Mouse (Mus musculus) midbrain, postnatal 0 days (tissue): Measurements from ENCODE around the gene Mad1l1. TPM values are rescaled to one million over a fixed set of nuclear protein-coding genes. Genes with fewer than 3 reads are reported as not detected.

ENCODE experiments used
- ATAC-seq: fragments of 200-750 bp; cut with Nextera tagmentation; 2 replicates; pipeline ENCODE4 v1.8.0; 2017; ENCODE audit warnings: moderate number of reproducible peaks, mild to moderate bottlenecking, moderate TSS enrichment, moderate library complexity; ENCODE audit not compliant: low FRiP score
- DNase-seq: peaks from one replicate; pipeline ENCODE4 v3.0.0-alpha.2; 2015; ENCODE audit warnings: low spot score
- H3K27ac ChIP-seq: fragments of 300-500 bp; sonication (generic); 2 replicates; pipeline ENCODE4 v1.5.1; 2014; ENCODE audit warnings: low read depth, mild to moderate bottlenecking, low read length, mixed read lengths
- H3K27me3 ChIP-seq: fragments of 300-500 bp; sonication (generic); 2 replicates; pipeline ENCODE4 v1.6.1; 2014; ENCODE audit warnings: low read length, control low read depth, mixed read lengths; ENCODE audit not compliant: insufficient read depth
- H3K36me3 ChIP-seq: fragments of 300-500 bp; sonication (generic); 2 replicates; pipeline ENCODE4 v1.6.1; 2014; ENCODE audit warnings: low read length, control low read depth, mixed read lengths; ENCODE audit not compliant: insufficient read depth
- H3K4me1 ChIP-seq: fragments of 300-500 bp; sonication (generic); 2 replicates; pipeline ENCODE4 v1.6.1; 2014; ENCODE audit warnings: mild to moderate bottlenecking, control low read depth, antibody characterized with exemption, low read length, mixed read lengths; ENCODE audit not compliant: insufficient read depth
- H3K4me2 ChIP-seq: fragments of 300-500 bp; sonication (generic); 2 replicates; pipeline ENCODE4 v1.6.1; 2014; ENCODE audit warnings: low read depth, mild to moderate bottlenecking, low read length, mixed read lengths; ENCODE audit not compliant: poor library complexity, severe bottlenecking
- H3K4me3 ChIP-seq: fragments of 300-500 bp; sonication (generic); 2 replicates; pipeline ENCODE4 v1.5.1; 2014; ENCODE audit warnings: low read depth, mild to moderate bottlenecking, low read length, moderate library complexity
- H3K9ac ChIP-seq: fragments of 300-500 bp; sonication (generic); replicated peaks from 2 replicates; pipeline ENCODE4 v1.6.1; 2014; ENCODE audit warnings: mild to moderate bottlenecking, low read length, moderate library complexity, mixed read lengths; ENCODE audit not compliant: poor library complexity, severe bottlenecking
- H3K9me3 ChIP-seq: fragments of 300-500 bp; sonication (generic); 2 replicates; pipeline ENCODE4 v1.6.1; 2016; ENCODE audit warnings: low read length, control low read depth
- CTCF ChIP-seq: IDR thresholded peaks from 2 replicates; pipeline ENCODE4 v1.5.1; 2016; ENCODE audit warnings: antibody characterized with exemption, mild to moderate bottlenecking
- WGBS: fragments of 180-500 bp; shearing (Covaris S2); extraction: QIAGEN DNeasy Blood & Tissue Kit; methylation state at CpG from one replicate; pipeline ENCODE4 v1.1.7; 2014; 5-methylcytosine and 5-hydroxymethylcytosine counted together
- polyA plus RNA-seq: library from polyadenylated mRNA; unstranded; fragments of >200 nt; fragmentation: Nextera tagmentation; extraction: Ambion mirVana; gene quantifications from 2 replicates; pipeline ENCODE4 v1.2.1, GENCODE M21; 2015
- total RNA-seq: library from RNA; depleted of rRNA; stranded (reverse); fragments of >200 nt; gene quantifications from 2 replicates; pipeline ENCODE4 v1.2.3, GENCODE M21; 2014

Mad1l1 gene
- total and polyA plus RNA-seq, 2 experiments from 2014 or later = 25.9 to 33.5 TPM

- no peak for ATAC-seq
- no peak for TF ChIP-seq CTCF
- peak; percentile 66 for DNase-seq
These were observed 33.1 kb downstream of the Mad1l1 start for GRCm38 (mm10) chr5:140288287-140288686.

GRCm38 (mm10) chr5:140284761-140285160 is 36.6 kb downstream of the Mad1l1 start:
- Histone ChIP-seq H3K4me3 (no peak overlapping the region), H3K9me3 (no peaks in the 10 kb centered on the region), H3K36me3 (peaks cover 10% of the 10 kb centered on the region), H3K4me1 (no peaks in the 10 kb centered on the region; the same call in 1 of the 2 replicates), H3K9ac (no peak overlapping the region), H3K27me3 (no peaks in the 10 kb centered on the region), H3K4me2 (no peak overlapping the region), H3K27ac (no peak overlapping the region)
- 83% methylated on average over 2 of the region's 2 CpGs for WGBS
- no peak for TF ChIP-seq CTCF
- DNase-seq (no peak), ATAC-seq (no peak)

More at GRCm38 (mm10) chr5:140288287-140288686, 33.1 kb downstream of the Mad1l1 start:
- WGBS = 67% methylated on average over 3 of the region's 3 CpGs
- H3K27ac ChIP-seq = no peak overlapping the region
- no peaks in the 10 kb centered on the region for H3K4me1 ChIP-seq
- H3K36me3 ChIP-seq = peaks cover 4% of the 10 kb centered on the region; the same call in 1 of the 2 replicates
- no peak overlapping the region for H3K4me2 ChIP-seq
- no peak overlapping the region for H3K4me3 ChIP-seq
- no peaks in the 10 kb centered on the region for H3K27me3 ChIP-seq
- H3K9ac ChIP-seq = no peak overlapping the region
- no peaks in the 10 kb centered on the region for H3K9me3 ChIP-seq

DNA sequence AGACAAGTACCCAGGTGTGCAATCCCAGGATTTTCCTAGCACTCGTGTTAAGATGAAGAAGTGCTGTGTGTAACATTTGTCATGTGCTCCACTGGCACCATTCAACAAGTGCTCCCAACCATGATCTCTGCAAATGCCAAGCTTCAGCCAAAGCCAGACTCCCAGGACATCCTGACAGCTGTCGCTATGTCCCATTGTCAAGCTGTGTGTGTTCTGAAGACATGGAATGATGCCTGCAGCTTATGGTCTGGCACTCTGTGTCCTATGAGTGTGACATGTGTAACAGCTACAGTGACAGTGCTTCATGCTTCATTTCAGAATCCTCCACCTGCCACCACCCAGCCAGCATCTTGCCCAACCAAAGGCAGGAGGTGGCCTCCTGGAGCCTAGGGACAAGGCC is 37.3 kb downstream of the Mad1l1 start:
- Histone ChIP-seq H3K4me2 (no peak overlapping the region), H3K9ac (no peak overlapping the region), H3K4me3 (no peak overlapping the region), H3K36me3 (peaks cover 7% of the 10 kb centered on the region), H3K4me1 (no peaks in the 10 kb centered on the region; the same call in 1 of the 2 replicates), H3K27me3 (no peaks in the 10 kb centered on the region), H3K27ac (no peak overlapping the region), H3K9me3 (no peaks in the 10 kb centered on the region)
- ATAC-seq (no peak), DNase-seq (peak; percentile 66)
- TF ChIP-seq CTCF = no peak
- WGBS = 93% methylated on average over 2 of the region's 2 CpGs

DNA sequence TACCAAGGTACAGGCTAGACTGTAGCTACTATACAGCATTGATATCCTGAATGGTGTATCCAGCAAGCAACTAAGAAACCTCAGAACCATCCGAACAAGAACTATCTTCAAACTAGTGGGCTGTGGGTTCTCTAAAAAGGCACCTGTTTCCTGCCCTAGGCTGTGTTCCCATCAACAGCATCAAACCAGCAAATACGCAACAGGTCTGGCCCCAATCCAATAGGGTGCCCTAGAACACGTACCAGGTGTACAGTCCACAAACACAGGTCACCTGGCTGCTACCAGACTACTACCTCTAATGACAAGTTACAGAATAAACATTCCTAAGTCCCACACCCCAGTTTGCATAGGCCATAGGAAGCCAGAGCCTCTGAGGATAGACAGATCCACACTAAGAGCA is 38.5 kb downstream of the Mad1l1 start:
- H3K9ac ChIP-seq = no peak overlapping the region
- no peak overlapping the region for H3K4me3 ChIP-seq
- no peaks in the 10 kb centered on the region for H3K27me3 ChIP-seq
- 97% methylated on average over 3 of the region's 3 CpGs for WGBS
- H3K9me3 ChIP-seq = no peaks in the 10 kb centered on the region
- H3K4me2 ChIP-seq = no peak overlapping the region
- DNase-seq (no peak), ATAC-seq (no peak)
- H3K36me3 ChIP-seq = peaks cover 6% of the 10 kb centered on the region
- H3K27ac ChIP-seq = no peak overlapping the region
- TF ChIP-seq CTCF = no peak
- H3K4me1 ChIP-seq = no peaks in the 10 kb centered on the region; the same call in 1 of the 2 replicates

- 73% methylated on average over 8 of the region's 8 CpGs for WGBS
- H3K9me3 ChIP-seq = no peaks in the 10 kb centered on the region
- H3K27ac ChIP-seq = no peak overlapping the region
- peak; percentile 81 for DNase-seq
- peaks cover 6% of the 10 kb centered on the region for H3K36me3 ChIP-seq
- ATAC-seq = no peak
- no peak overlapping the region for H3K9ac ChIP-seq
- no peaks in the 10 kb centered on the region; the same call in 1 of the 2 replicates for H3K4me1 ChIP-seq
- H3K4me2 ChIP-seq = no peak overlapping the region
- no peaks in the 10 kb centered on the region for H3K27me3 ChIP-seq
- H3K4me3 ChIP-seq = no peak overlapping the region
- no peak for TF ChIP-seq CTCF
These were observed 39.0 kb downstream of the Mad1l1 start for GRCm38 (mm10) chr5:140282376-140282775.

DNA sequence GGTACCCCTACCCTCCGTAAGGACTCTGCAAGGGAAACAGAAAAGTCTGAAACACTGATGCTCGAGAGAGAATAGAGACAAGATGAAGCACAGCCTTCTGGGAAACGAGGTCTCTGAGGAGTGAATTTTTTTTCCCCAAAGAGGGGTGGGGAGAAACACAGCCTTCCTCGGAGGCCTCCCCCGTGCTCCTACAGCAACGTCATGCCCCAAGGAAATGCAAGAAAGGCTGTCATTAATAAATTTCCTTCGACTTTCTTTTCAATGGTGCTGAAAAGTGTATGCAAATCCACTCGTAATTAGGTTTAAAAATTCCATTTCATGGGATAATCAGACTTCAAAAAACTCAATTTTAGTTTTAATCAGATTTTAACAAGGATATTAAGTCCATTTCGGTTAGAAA is 41.1 kb downstream of the Mad1l1 start:
- H3K4me2 ChIP-seq = no peak overlapping the region
- no peak overlapping the region for H3K9ac ChIP-seq
- no peak for ATAC-seq
- no peak for TF ChIP-seq CTCF
- WGBS = 45% methylated on average over 9 of the region's 9 CpGs
- no peak for DNase-seq
- H3K4me3 ChIP-seq = no peak overlapping the region
- H3K9me3 ChIP-seq = no peaks in the 10 kb centered on the region
- H3K4me1 ChIP-seq = no peaks in the 10 kb centered on the region; the same call in 1 of the 2 replicates
- H3K27ac ChIP-seq = no peak overlapping the region
- H3K27me3 ChIP-seq = no peaks in the 10 kb centered on the region
- peaks cover 6% of the 10 kb centered on the region for H3K36me3 ChIP-seq
